Mouse (Mus musculus) cortical plate, adult 2 months (tissue): ENCODE results near the gene Uggt1. TPM values are rescaled to one million over a fixed set of nuclear protein-coding genes. Genes with fewer than 3 reads are reported as not detected.

ENCODE experiments used
- H3K27ac ChIP-seq: fragments of 200-500 bp; 2 replicates; pipeline ENCODE4 v1.5.1; 2012; ENCODE audit warnings: low read length, control low read depth, inconsistent platforms; ENCODE audit not compliant: insufficient read depth
- H3K4me1 ChIP-seq: fragments of 200-500 bp; 2 replicates; pipeline ENCODE4 v1.6.1; 2011; ENCODE audit warnings: low read length; ENCODE audit not compliant: control insufficient read depth, insufficient read depth
- H3K4me3 ChIP-seq: fragments of 200-500 bp; 2 replicates; pipeline ENCODE4 v1.5.1; 2011; ENCODE audit warnings: mild to moderate bottlenecking, low read length, control low read depth; ENCODE audit not compliant: insufficient read depth
- CTCF ChIP-seq: fragments of 200-500 bp; IDR thresholded peaks from 2 replicates; pipeline ENCODE4 v1.5.1; 2011; ENCODE audit warnings: mild to moderate bottlenecking, control low read depth, low read length; ENCODE audit not compliant: insufficient read depth; ENCODE audit errors: extremely low read depth
- POLR2A ChIP-seq: fragments of 200-500 bp; IDR thresholded peaks from 2 replicates; pipeline ENCODE4 v1.6.1; 2011; ENCODE audit warnings: mild to moderate bottlenecking, low read length, control low read depth; ENCODE audit not compliant: insufficient read depth; ENCODE audit errors: extremely low read depth
- polyA plus RNA-seq: library from polyadenylated mRNA; depleted of rRNA; stranded (reverse); fragments of >200 nt; gene quantifications from 2 replicates; pipeline ENCODE4 v1.2.3, GENCODE M21; 2012; rRNA removed

The Uggt1 gene
- 25.1 TPM in 2 replicates for polyA plus RNA-seq

DNA sequence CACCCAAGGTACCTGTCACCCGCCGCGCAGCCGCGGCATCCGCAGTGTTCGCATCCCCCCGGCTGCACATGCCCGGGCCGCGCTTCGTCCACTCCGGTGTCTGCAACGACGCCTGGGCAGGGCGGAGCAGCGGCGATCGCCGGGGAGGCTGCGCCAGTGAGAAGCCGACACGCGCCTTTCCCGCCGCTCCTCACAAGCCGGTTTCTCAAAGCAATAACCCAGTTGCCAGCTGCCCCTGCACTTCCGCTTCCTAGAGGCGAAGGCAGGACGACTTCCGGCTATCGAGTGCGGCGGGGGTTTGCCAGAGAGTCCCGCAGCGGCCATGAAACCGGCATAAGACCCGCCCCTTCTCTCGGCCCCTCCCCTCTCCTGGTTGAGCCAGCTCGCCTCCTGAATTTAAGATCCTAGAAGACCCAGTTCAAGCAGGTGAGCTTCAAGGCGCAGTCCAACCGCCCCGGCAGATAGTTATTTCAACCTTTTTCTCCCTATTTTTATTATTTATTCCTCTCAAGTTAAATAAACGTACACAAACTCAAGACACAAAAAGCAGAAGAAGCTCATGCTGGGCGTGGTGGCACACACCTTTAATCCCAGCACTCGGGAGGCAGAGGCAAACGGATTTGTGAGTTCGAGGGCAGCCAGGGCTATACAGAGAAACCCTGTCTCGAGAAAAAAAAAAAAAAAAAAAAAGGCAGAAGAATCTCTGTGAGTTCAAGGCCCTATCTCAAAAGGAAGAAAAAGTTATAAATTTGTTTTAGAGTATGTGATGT, at the start of gene Uggt1:
Uggt1 (minus strand) TSS at position 663 of the 770 bp plus-strand sequence.
- H3K4me3 ChIP-seq = peak within 1 kb of the TSS; percentile 78
- H3K27ac ChIP-seq = peak within 1 kb of the TSS; percentile 53
- TF ChIP-seq CTCF = no peak
- peak; percentile 52; the same call in 1 of the 2 replicates for TF ChIP-seq POLR2A
- H3K4me1 ChIP-seq = peaks cover 3% of the 10 kb centered on the region; the same call in 1 of the 2 replicates

GRCm38 (mm10) chr1:36293470-36293869, 49.0 kb upstream of the Uggt1 start:
- Histone ChIP-seq H3K4me3 (no peak overlapping the region), H3K4me1 (no peaks in the 10 kb centered on the region), H3K27ac (no peak overlapping the region)
- no peak for TF ChIP-seq CTCF
- no peak for TF ChIP-seq POLR2A

- TF ChIP-seq POLR2A (no peak), CTCF (no peak)
- no peaks in the 10 kb centered on the region for H3K4me1 ChIP-seq
- H3K4me3 ChIP-seq = no peak overlapping the region
- no peak overlapping the region for H3K27ac ChIP-seq
Observed at GRCm38 (mm10) chr1:36281849-36282248, 37.3 kb upstream of the Uggt1 start.

GRCm38 (mm10) chr1:36280938-36281337, 36.4 kb upstream of the Uggt1 start:
- no peak overlapping the region for H3K27ac ChIP-seq
- TF ChIP-seq POLR2A = no peak
- TF ChIP-seq CTCF = no peak
- H3K4me3 ChIP-seq = no peak overlapping the region
- no peaks in the 10 kb centered on the region for H3K4me1 ChIP-seq

GRCm38 (mm10) chr1:36279202-36279601, 34.7 kb upstream of the Uggt1 start:
- TF ChIP-seq POLR2A = no peak
- TF ChIP-seq CTCF = peak; percentile 82
- Histone ChIP-seq H3K27ac (no peak overlapping the region), H3K4me3 (no peak overlapping the region), H3K4me1 (no peaks in the 10 kb centered on the region)

DNA sequence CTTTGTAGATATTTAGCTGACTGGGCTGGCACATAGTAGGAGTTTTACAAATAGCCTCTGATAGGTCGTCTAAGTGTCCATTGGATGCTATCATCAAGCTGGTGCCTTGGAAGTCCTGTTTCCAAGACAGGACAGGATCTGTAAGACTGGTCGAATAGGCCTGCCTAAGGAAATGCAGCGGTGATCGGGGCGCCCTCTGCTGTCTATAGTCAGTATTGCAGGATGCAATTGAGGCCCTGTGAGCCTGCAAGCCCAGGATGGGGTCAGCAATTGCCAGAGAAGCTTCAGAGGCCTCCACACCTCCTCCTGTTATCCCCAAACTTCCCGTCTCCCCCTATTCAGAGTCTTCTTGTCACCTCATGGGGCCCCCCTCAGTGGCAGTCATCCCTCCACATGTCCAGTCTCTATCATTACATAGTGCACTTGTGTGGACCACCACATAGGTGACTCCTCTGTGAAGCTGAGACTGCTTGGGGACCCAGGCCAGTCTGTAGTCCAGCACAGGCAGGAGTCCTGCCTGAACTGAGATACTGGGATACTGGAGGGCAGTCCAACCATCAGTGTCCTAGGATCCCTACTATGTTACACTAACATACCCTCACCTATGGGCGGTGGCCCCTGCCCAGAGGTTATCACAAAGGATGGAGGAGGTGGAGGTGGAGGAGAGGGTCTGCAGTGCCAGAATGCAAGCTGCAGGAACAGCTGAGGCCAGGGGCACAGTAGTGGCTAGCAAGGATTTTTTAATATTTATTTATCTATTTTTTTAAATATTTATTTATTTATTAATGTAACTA, 32.9 kb upstream of the Uggt1 start:
- peak; percentile 76 for TF ChIP-seq CTCF
- TF ChIP-seq POLR2A = no peak
- no peak overlapping the region for H3K4me3 ChIP-seq
- H3K4me1 ChIP-seq = no peaks in the 10 kb centered on the region
- no peak overlapping the region for H3K27ac ChIP-seq

DNA sequence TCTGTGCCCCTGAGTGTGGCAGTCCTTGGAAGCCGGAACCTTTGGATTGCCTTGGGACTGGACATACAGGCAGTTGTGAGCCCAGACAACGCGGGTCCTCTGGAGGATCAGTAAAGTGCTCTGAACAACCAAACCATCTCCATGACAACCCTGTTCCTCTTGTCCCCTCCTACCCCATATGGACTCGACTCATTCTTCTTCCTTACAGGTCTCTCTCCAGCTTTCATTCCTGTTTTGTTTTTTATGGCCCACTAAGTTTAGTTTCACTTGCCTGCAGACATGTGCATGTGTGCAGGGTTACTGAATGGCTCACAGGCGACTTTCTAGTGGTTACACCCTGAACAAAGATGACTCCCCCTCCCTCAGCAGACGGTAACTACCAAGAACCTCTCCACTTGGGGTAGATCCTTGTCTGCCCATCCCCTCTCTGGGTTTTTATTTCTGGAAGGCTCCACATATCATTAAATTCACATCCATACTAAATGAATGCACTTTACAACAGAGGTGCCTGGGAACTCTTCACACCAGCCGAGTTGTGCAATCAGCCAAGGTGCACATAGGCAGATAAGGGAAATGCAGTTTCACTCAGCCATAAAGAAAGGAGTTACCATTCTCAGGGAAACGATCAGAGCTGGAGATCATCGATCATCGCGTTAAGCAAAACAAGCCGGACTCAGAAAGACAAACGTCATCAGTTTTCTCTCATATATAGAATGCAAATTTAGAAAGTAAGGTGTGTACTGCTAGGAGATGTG, 31.3 kb upstream of the Uggt1 start:
- TF ChIP-seq POLR2A (no peak), CTCF (no peak)
- Histone ChIP-seq H3K27ac (no peak overlapping the region), H3K4me3 (no peak overlapping the region), H3K4me1 (no peaks in the 10 kb centered on the region)

DNA sequence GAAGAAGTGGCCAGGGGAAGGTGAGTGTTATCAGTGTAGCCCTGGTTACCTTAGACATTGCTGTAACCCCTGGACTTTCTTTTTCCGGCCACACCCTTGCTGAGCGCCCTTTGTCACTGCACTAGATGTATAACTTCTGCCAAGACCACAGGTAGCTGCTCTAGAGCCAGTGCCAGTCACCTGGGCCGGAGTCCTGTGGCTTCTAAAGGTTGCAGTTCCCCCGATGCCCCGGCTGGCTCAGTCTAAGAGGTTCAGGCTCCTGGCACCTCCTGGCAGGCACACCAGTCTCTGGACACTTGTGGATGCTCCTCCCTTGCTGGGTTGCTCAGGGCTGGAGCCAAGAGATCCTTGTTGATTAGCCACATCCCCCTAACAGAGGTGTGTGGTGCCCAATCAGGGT, 29.9 kb upstream of the Uggt1 start, which contains the start of gene Neurl3:
Neurl3 (minus strand) TSS at position 225 of the 400 bp plus-strand sequence.
- Histone ChIP-seq H3K4me3 (no peak within 1 kb of the TSS), H3K27ac (no peak within 1 kb of the TSS), H3K4me1 (no peaks in the 10 kb centered on the region)
- TF ChIP-seq POLR2A = no peak
- no peak for TF ChIP-seq CTCF

DNA sequence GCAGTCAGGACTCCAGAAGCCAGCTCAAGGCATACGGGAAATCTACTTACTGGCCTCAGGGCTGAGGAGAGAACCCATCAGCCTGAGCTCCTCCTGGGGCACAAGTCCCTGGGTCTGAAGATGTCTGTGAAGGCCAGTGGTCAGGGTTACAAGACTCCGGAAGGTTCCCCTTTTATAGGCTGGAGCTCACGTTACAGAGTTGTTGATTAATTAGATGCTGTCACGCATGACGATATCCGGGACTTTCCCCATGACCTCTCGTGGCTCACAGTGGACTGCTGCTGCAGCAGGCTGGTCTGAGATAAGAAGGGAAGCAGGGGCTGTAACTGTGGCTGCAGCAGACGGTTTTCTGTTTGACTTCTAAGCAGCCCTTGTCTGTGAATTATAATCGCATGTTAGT, 28.8 kb upstream of the Uggt1 start:
- Histone ChIP-seq H3K27ac (no peak overlapping the region), H3K4me1 (no peaks in the 10 kb centered on the region), H3K4me3 (no peak overlapping the region)
- TF ChIP-seq CTCF = no peak
- no peak for TF ChIP-seq POLR2A
